Comparison of ENCODE assay signal across 10 mouse cellular contexts in the genomic region with DNA sequence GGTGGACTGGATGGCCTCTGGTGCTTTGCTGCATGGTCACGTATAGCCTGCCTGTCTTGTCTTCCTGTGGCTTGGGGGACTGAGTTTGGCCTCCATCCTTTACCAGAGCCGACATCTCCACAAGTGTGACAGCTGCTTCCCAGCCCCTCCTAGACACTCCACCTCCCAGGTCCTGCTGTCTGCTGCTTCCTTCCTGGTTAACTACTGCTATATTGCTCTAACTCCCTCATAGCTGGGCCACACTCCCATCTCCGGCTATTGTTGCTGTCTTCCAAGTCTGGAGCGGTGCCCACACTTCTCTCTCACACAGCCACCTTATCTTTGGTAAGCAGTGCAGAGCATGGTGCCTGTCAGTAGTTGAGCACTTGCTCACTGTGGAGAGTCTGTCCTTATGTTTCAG. TPM values are rescaled to one million over a fixed set of nuclear protein-coding genes. Genes with fewer than 3 reads are reported as not detected.
A peak's percentile ranks its signal among the peaks of the same experiment; 100 is the strongest.
DNase-seq lines count a peak whose midpoint lies in the region; ATAC-seq and TF ChIP-seq lines count a peak whose summit lies in the region.
"Had no signal": no experiment of that assay in that cellular context is flagged by ENCODE, and none has a peak within 500 bp of the region (broad histone marks: within the 10 kb centered on the region; RNA-seq: fewer than 3 reads in every experiment).

No protein-coding gene starts in this region.

- peak overlapping the region; percentile 96 for H3K4me3 ChIP-seq in gastrocnemius, adult 2 months
- peak overlapping the region; percentile 86 for H3K4me3 ChIP-seq in heart, embryonic 13.5 days
- no peak overlapping the region for H3K4me3 ChIP-seq in kidney, embryonic 15.5 days (replicated peaks)

- H3K27me3 ChIP-seq in heart, embryonic 13.5 days (replicated peaks), result no peaks in the 10 kb centered on the region
- H3K27me3 ChIP-seq in kidney, embryonic 15.5 days, result no peaks in the 10 kb centered on the region

- H3K4me1 ChIP-seq in heart, embryonic 13.5 days, result peaks cover 66% of the 10 kb centered on the region
- H3K4me1 ChIP-seq in kidney, embryonic 15.5 days, result peaks cover 68% of the 10 kb centered on the region

- 0 out of 2 replicates have a peak, but pooled peaks have one; percentile 1 for ATAC-seq in heart, embryonic 13.5 days (ENCODE audit: extremely low read depth, insufficient number of reproducible peaks, low FRiP score, low TSS enrichment)
- ATAC-seq in kidney, embryonic 15.5 days (replicated peaks; ENCODE audit: low FRiP score), result no peak

- H3K9ac ChIP-seq in heart, embryonic 13.5 days, result peak overlapping the region; percentile 96
- 0 out of 2 replicates have a peak overlapping the region, but pooled peaks have one; percentile 85 for H3K9ac ChIP-seq in kidney, embryonic 15.5 days

- peak; percentile 42 for DNase-seq in gastrocnemius, adult 2 months
- no peak for DNase-seq in gastrocnemius, postnatal 25 days
- DNase-seq in lung, postnatal 10 days, result peak; percentile 80
- no peak for DNase-seq in thymus, postnatal 25 days
- no peak for DNase-seq in frontal cortex, postnatal 25 days (ENCODE audit: low spot score in 2 of 2)
- no peak for DNase-seq in ovary, postnatal 36 days (ENCODE audit: low spot score)

- TF ChIP-seq CTCF in gastrocnemius, adult 2 months (IDR thresholded peaks at IDR 0.05), result no peak

- no peaks in the 10 kb centered on the region for H3K9me3 ChIP-seq in heart, embryonic 13.5 days
- no peaks in the 10 kb centered on the region for H3K9me3 ChIP-seq in kidney, embryonic 15.5 days (replicated peaks)

- peak overlapping the region; percentile 91 for H3K4me2 ChIP-seq in heart, embryonic 13.5 days
- peak overlapping the region; percentile 82; the same call in 1 of the 2 replicates for H3K4me2 ChIP-seq in kidney, embryonic 15.5 days

- intact Hi-C loops in gastrocnemius, adult 2 months (cut with DNase I), result no loop called here

- peak overlapping the region; percentile 91 for H3K27ac ChIP-seq in gastrocnemius, adult 2 months
- peak overlapping the region; percentile 96 for H3K27ac ChIP-seq in heart, embryonic 13.5 days (replicated peaks)
- H3K27ac ChIP-seq in kidney, embryonic 15.5 days, result peak overlapping the region; percentile 70

- 20% methylated on average over 4 of the region's 4 CpGs for WGBS in heart, embryonic 13.5 days
- WGBS in kidney, embryonic 15.5 days, result 69% methylated on average over 4 of the region's 4 CpGs

- H3K36me3 ChIP-seq in heart, embryonic 13.5 days, result peaks cover 42% of the 10 kb centered on the region
- H3K36me3 ChIP-seq in kidney, embryonic 15.5 days, result peaks cover 45% of the 10 kb centered on the region

RNA-seq across cellular contexts. Expression of gene Gm28035, which starts 0.6 kb away (rescaled TPM):
- total RNA-seq in gastrocnemius, adult 2 months (2021), result 1 to 10 TPM; 1.1 to 1.4 TPM
- 1 to 10 TPM in 1 of 2 experiments, under 1 TPM in 1; 0.64 to 1.2 TPM for total RNA-seq in gastrocnemius, postnatal 25 days (2021)
- 0.19 and 0.27 TPM in 2 replicates for polyA plus RNA-seq in heart, embryonic 13.5 days (2015; fragmentation: Nextera tagmentation; extraction: Ambion mirVana)
- polyA plus RNA-seq in kidney, embryonic 15.5 days (2015; fragmentation: Nextera tagmentation; extraction: Ambion mirVana), result 0.26 and 0.33 TPM in 2 replicates

RNA-seq across cellular contexts. Expression of gene Lrrc8a, which starts 2.3 kb away (rescaled TPM):
- total RNA-seq in gastrocnemius, adult 2 months (2021), result 10 to 100 TPM; 19.6 to 37.9 TPM
- 10 to 100 TPM; 16.2 to 17.1 TPM for total RNA-seq in gastrocnemius, postnatal 25 days (2021)
- 39.6 and 41.9 TPM in 2 replicates for polyA plus RNA-seq in heart, embryonic 13.5 days (2015; fragmentation: Nextera tagmentation; extraction: Ambion mirVana)
- polyA plus RNA-seq in kidney, embryonic 15.5 days (2015; fragmentation: Nextera tagmentation; extraction: Ambion mirVana), result 40.1 and 41.7 TPM in 2 replicates

RNA-seq across cellular contexts. Expression of gene Phyhd1, which starts 26.2 kb away (rescaled TPM):
- total RNA-seq in gastrocnemius, adult 2 months (2021), result 10 to 100 TPM; 27.8 to 34.5 TPM
- 10 to 100 TPM in 1 of 2 experiments, 1 to 10 TPM in 1; 8.4 to 19.5 TPM for total RNA-seq in gastrocnemius, postnatal 25 days (2021)
- 7.0 and 8.2 TPM in 2 replicates for polyA plus RNA-seq in heart, embryonic 13.5 days (2015; fragmentation: Nextera tagmentation; extraction: Ambion mirVana)
- 11.5 and 13.3 TPM in 2 replicates for polyA plus RNA-seq in kidney, embryonic 15.5 days (2015; fragmentation: Nextera tagmentation; extraction: Ambion mirVana)

RNA-seq across cellular contexts. Expression of gene Kyat1, which starts 34.1 kb away (rescaled TPM):
- total RNA-seq in gastrocnemius, adult 2 months (2021), result 10 to 100 TPM; 23.4 to 30.3 TPM
- total RNA-seq in gastrocnemius, postnatal 25 days (2021), result 10 to 100 TPM; 22.9 to 24.6 TPM
- polyA plus RNA-seq in heart, embryonic 13.5 days (2015; fragmentation: Nextera tagmentation; extraction: Ambion mirVana), result 16.3 and 17.2 TPM in 2 replicates
- polyA plus RNA-seq in kidney, embryonic 15.5 days (2015; fragmentation: Nextera tagmentation; extraction: Ambion mirVana), result 9.8 and 10.8 TPM in 2 replicates

RNA-seq across cellular contexts. Expression of gene Gm28038, which starts 41.1 kb away (rescaled TPM):
- 1 to 10 TPM in 1 of 2 experiments, not detected in 1; 1.8 TPM for total RNA-seq in gastrocnemius, adult 2 months (2021)
- total RNA-seq in gastrocnemius, postnatal 25 days (2021), result not detected
- polyA plus RNA-seq in heart, embryonic 13.5 days (2015; fragmentation: Nextera tagmentation; extraction: Ambion mirVana), result not detected in 2 replicates
- polyA plus RNA-seq in kidney, embryonic 15.5 days (2015; fragmentation: Nextera tagmentation; extraction: Ambion mirVana), result not detected in 2 replicates
- total RNA-seq: ES-E14 had no signal
- polyA plus RNA-seq: gonadal fat pad, adult 2 months had no signal

Comparison
In these comparisons a context has a peak if more than half of its experiments do, and no peak if none do; other contexts are left out.
1. DNase-seq: peak in gastrocnemius, adult 2 months (single experiment) and lung, postnatal 10 days (single experiment); none in gastrocnemius, postnatal 25 days (single experiment), thymus, postnatal 25 days (single experiment), frontal cortex, postnatal 25 days (0 of 2) and ovary, postnatal 36 days (single experiment).
2. Peak in every context shown above with its lines, with median percentiles within 50 percentile points of each other: H3K27ac ChIP-seq.